Mouse (Mus musculus): Measurements from ENCODE around the gene Rdh19.

GRCm38 (mm10) chr10:127901751-127902150, 52.0 kb downstream of the Rdh19 start:
- TF ChIP-seq EP300 (IDR thresholded peaks at IDR 0.05; ENCODE audit: low read depth) (no peak), CTCF (IDR thresholded peaks at IDR 0.05; ENCODE audit: low read depth) (no peak)
